ENCODE assay signal across 10 mouse cellular contexts in genomic region chr11:120722761-120723382, GRCm38 (mm10). TPM values are rescaled to one million over a fixed set of nuclear protein-coding genes. Genes with fewer than 3 reads are reported as not detected.
A peak's percentile ranks its signal among the peaks of the same experiment; 100 is the strongest.
DNase-seq lines count a peak whose midpoint lies in the region; ATAC-seq and TF ChIP-seq lines count a peak whose summit lies in the region.
"Had no signal": no experiment of that assay in that cellular context is flagged by ENCODE, and none has a peak within 500 bp of the region (broad histone marks: within the 10 kb centered on the region; RNA-seq: fewer than 3 reads in every experiment).

No protein-coding gene starts in this region.

- no peak for TF ChIP-seq CTCF in lung, postnatal 0 days (IDR thresholded peaks at IDR 0.05)

- peak; percentile 59 for DNase-seq in kidney, adult 18-20 months
- DNase-seq in lung, postnatal 0 days (ENCODE audit: low spot score), result peak; percentile 50
- no peak for DNase-seq in MN1 (ENCODE audit: low spot score)
- no peak for DNase-seq in embryo, embryonic 10 days (ENCODE audit: low spot score)
- no peak for DNase-seq in layer of hippocampus, postnatal 36 days

- peaks cover 11% of the 10 kb centered on the region; the same call in 1 of the 2 replicates for H3K36me3 ChIP-seq in kidney, embryonic 16.5 days (ENCODE audit: insufficient read depth, low read length)
- peaks cover 37% of the 10 kb centered on the region for H3K36me3 ChIP-seq in embryonic facial prominence, embryonic 13.5 days
- peaks cover 8% of the 10 kb centered on the region for H3K36me3 ChIP-seq in hindbrain, embryonic 16.5 days (ENCODE audit: control insufficient read depth, insufficient read depth, low read length)
- no peaks in the 10 kb centered on the region for H3K36me3 ChIP-seq in lung, postnatal 0 days (ENCODE audit: insufficient read depth, low read length)

- H3K27ac ChIP-seq in kidney, embryonic 16.5 days (ENCODE audit: low read length), result no peak overlapping the region
- no peak overlapping the region for H3K27ac ChIP-seq in embryonic facial prominence, embryonic 13.5 days
- no peak overlapping the region for H3K27ac ChIP-seq in hindbrain, embryonic 16.5 days (ENCODE audit: low read depth, low read length)
- H3K27ac ChIP-seq in lung, postnatal 0 days (ENCODE audit: low read length), result peak overlapping the region; percentile 39; the same call in 1 of the 2 replicates

- H3K4me2 ChIP-seq in kidney, embryonic 16.5 days (replicated peaks; ENCODE audit: low read depth, low read length), result no peak overlapping the region
- peak overlapping the region; percentile 97 for H3K4me2 ChIP-seq in embryonic facial prominence, embryonic 13.5 days
- peak overlapping the region; percentile 64 for H3K4me2 ChIP-seq in hindbrain, embryonic 16.5 days (ENCODE audit: low read length)
- peak overlapping the region; percentile 77; the same call in 1 of the 2 replicates for H3K4me2 ChIP-seq in lung, postnatal 0 days (replicated peaks; ENCODE audit: low read depth, low read length)

- H3K27me3 ChIP-seq in kidney, embryonic 16.5 days (ENCODE audit: insufficient read depth, low read length), result peaks cover 6% of the 10 kb centered on the region; the same call in 1 of the 2 replicates
- H3K27me3 ChIP-seq in embryonic facial prominence, embryonic 13.5 days, result 0 out of 2 replicates have a peak, but pooled peaks cover 3% of the 10 kb centered on the region
- no peaks in the 10 kb centered on the region for H3K27me3 ChIP-seq in hindbrain, embryonic 16.5 days (replicated peaks; ENCODE audit: control insufficient read depth, insufficient read depth, low read length)
- no peaks in the 10 kb centered on the region for H3K27me3 ChIP-seq in lung, postnatal 0 days (replicated peaks; ENCODE audit: insufficient read depth, low read length)

- no peak overlapping the region for H3K4me3 ChIP-seq in kidney, embryonic 16.5 days (ENCODE audit: low read length)
- 0 out of 2 replicates have a peak overlapping the region, but pooled peaks have one; percentile 1 for H3K4me3 ChIP-seq in embryonic facial prominence, embryonic 13.5 days
- H3K4me3 ChIP-seq in hindbrain, embryonic 16.5 days (ENCODE audit: low read length), result peak overlapping the region; percentile 64
- H3K4me3 ChIP-seq in lung, postnatal 0 days (ENCODE audit: low read depth, low read length), result no peak overlapping the region

- WGBS in kidney, embryonic 16.5 days, result 86% methylated on average over 11 of the region's 11 CpGs
- WGBS in embryonic facial prominence, embryonic 13.5 days, result 86% methylated on average over 11 of the region's 11 CpGs
- WGBS in hindbrain, embryonic 16.5 days, result 90% methylated on average over 11 of the region's 11 CpGs
- 77% methylated on average over 11 of the region's 11 CpGs for WGBS in lung, postnatal 0 days

- no peak for ATAC-seq in kidney, embryonic 16.5 days (ENCODE audit: low FRiP score, low TSS enrichment)
- ATAC-seq in embryonic facial prominence, embryonic 13.5 days (ENCODE audit: insufficient number of reproducible peaks, insufficient read depth, low FRiP score, low TSS enrichment, low read depth), result no peak
- no peak for ATAC-seq in hindbrain, embryonic 16.5 days
- no peak for ATAC-seq in lung, postnatal 0 days
- ATAC-seq: CD4-positive, CD25-positive, alpha-beta regulatory T cell, adult 4 months had no signal

- TF ChIP-seq EP300 in lung, postnatal 0 days (IDR thresholded peaks at IDR 0.05), result no peak

- H3K9ac ChIP-seq in kidney, embryonic 16.5 days (replicated peaks; ENCODE audit: low read length), result no peak overlapping the region
- no peak overlapping the region for H3K9ac ChIP-seq in embryonic facial prominence, embryonic 13.5 days
- peak overlapping the region; percentile 95; the same call in 1 of the 2 replicates for H3K9ac ChIP-seq in hindbrain, embryonic 16.5 days (ENCODE audit: low read depth, low read length)
- H3K9ac ChIP-seq in lung, postnatal 0 days (replicated peaks; ENCODE audit: low read depth), result no peak overlapping the region

- H3K4me1 ChIP-seq in kidney, embryonic 16.5 days (ENCODE audit: insufficient read depth, low read length), result peaks cover 25% of the 10 kb centered on the region
- peaks cover 30% of the 10 kb centered on the region for H3K4me1 ChIP-seq in embryonic facial prominence, embryonic 13.5 days
- peaks cover 23% of the 10 kb centered on the region for H3K4me1 ChIP-seq in hindbrain, embryonic 16.5 days (ENCODE audit: control insufficient read depth, insufficient read depth, low read depth, low read length)
- H3K4me1 ChIP-seq in lung, postnatal 0 days (ENCODE audit: insufficient read depth, low read depth, low read length), result peaks cover 21% of the 10 kb centered on the region

- no peaks in the 10 kb centered on the region for H3K9me3 ChIP-seq in kidney, embryonic 16.5 days (ENCODE audit: low read length)
- no peaks in the 10 kb centered on the region for H3K9me3 ChIP-seq in embryonic facial prominence, embryonic 13.5 days
- H3K9me3 ChIP-seq in hindbrain, embryonic 16.5 days (ENCODE audit: control insufficient read depth, low read length), result no peaks in the 10 kb centered on the region
- H3K9me3 ChIP-seq in lung, postnatal 0 days (ENCODE audit: low read length), result no peaks in the 10 kb centered on the region

RNA-seq across cellular contexts. Expression of gene Rac3, which starts 1.6 kb away (rescaled TPM):
- 32.5 and 38.7 TPM in 2 replicates for polyA plus RNA-seq in kidney, embryonic 16.5 days (2015; fragmentation: Nextera tagmentation; extraction: Ambion mirVana)
- polyA plus RNA-seq in embryonic facial prominence, embryonic 13.5 days (2015; fragmentation: Nextera tagmentation; extraction: Ambion mirVana), result 66.0 and 72.6 TPM in 2 replicates
- polyA plus RNA-seq in hindbrain, embryonic 16.5 days (2015; fragmentation: Nextera tagmentation; extraction: Ambion mirVana), result 624 and 705 TPM in 2 replicates
- 56.0 and 61.9 TPM in 2 replicates for polyA plus RNA-seq in lung, postnatal 0 days (2015; fragmentation: Nextera tagmentation; extraction: Ambion mirVana)
- 10 to 100 TPM; 36.5 to 41.0 TPM for total RNA-seq in layer of hippocampus, postnatal 36 days (2021)
- polyA plus RNA-seq: CD4-positive, CD25-positive, alpha-beta regulatory T cell, adult 4 months had no signal

RNA-seq across cellular contexts. Expression of gene Dcxr, which starts 4.2 kb away (rescaled TPM):
- 49.4 and 56.5 TPM in 2 replicates for polyA plus RNA-seq in kidney, embryonic 16.5 days (2015; fragmentation: Nextera tagmentation; extraction: Ambion mirVana)
- polyA plus RNA-seq in embryonic facial prominence, embryonic 13.5 days (2015; fragmentation: Nextera tagmentation; extraction: Ambion mirVana), result 17.9 and 18.3 TPM in 2 replicates
- polyA plus RNA-seq in hindbrain, embryonic 16.5 days (2015; fragmentation: Nextera tagmentation; extraction: Ambion mirVana), result 11.1 and 12.7 TPM in 2 replicates
- 344 and 430 TPM in 2 replicates for polyA plus RNA-seq in lung, postnatal 0 days (2015; fragmentation: Nextera tagmentation; extraction: Ambion mirVana)
- 10 to 100 TPM in 1 of 2 experiments, 1 to 10 TPM in 1; 8.1 to 10.8 TPM for total RNA-seq in layer of hippocampus, postnatal 36 days (2021)

RNA-seq across cellular contexts. Expression of gene Cbr2, which starts 9.0 kb away (rescaled TPM):
- 2.1 and 4.3 TPM in 2 replicates for polyA plus RNA-seq in kidney, embryonic 16.5 days (2015; fragmentation: Nextera tagmentation; extraction: Ambion mirVana)
- 27.1 and 32.3 TPM in 2 replicates for polyA plus RNA-seq in embryonic facial prominence, embryonic 13.5 days (2015; fragmentation: Nextera tagmentation; extraction: Ambion mirVana)
- polyA plus RNA-seq in hindbrain, embryonic 16.5 days (2015; fragmentation: Nextera tagmentation; extraction: Ambion mirVana), result 1.3 and 2.0 TPM in 2 replicates
- polyA plus RNA-seq in lung, postnatal 0 days (2015; fragmentation: Nextera tagmentation; extraction: Ambion mirVana), result 4,475 and 4,528 TPM in 2 replicates
- 1 to 10 TPM; 1.7 to 2.3 TPM for total RNA-seq in layer of hippocampus, postnatal 36 days (2021)
- total RNA-seq: monocyte, adult 5-6 weeks had no signal
- polyA plus RNA-seq: CD4-positive, CD25-positive, alpha-beta regulatory T cell, adult 4 months had no signal

RNA-seq across cellular contexts. Expression of gene Lrrc45, which starts 9.1 kb away (rescaled TPM):
- 69.2 and 71.3 TPM in 2 replicates for polyA plus RNA-seq in kidney, embryonic 16.5 days (2015; fragmentation: Nextera tagmentation; extraction: Ambion mirVana)
- 71.0 and 77.8 TPM in 2 replicates for polyA plus RNA-seq in embryonic facial prominence, embryonic 13.5 days (2015; fragmentation: Nextera tagmentation; extraction: Ambion mirVana)
- 73.4 and 77.8 TPM in 2 replicates for polyA plus RNA-seq in hindbrain, embryonic 16.5 days (2015; fragmentation: Nextera tagmentation; extraction: Ambion mirVana)
- polyA plus RNA-seq in lung, postnatal 0 days (2015; fragmentation: Nextera tagmentation; extraction: Ambion mirVana), result 37.3 and 41.4 TPM in 2 replicates
- total RNA-seq in layer of hippocampus, postnatal 36 days (2021), result 10 to 100 TPM; 56.6 to 69.3 TPM

RNA-seq across cellular contexts. Expression of gene Cenpx, which starts 9.3 kb away (rescaled TPM):
- polyA plus RNA-seq in kidney, embryonic 16.5 days (2015; fragmentation: Nextera tagmentation; extraction: Ambion mirVana), result 151 TPM in 2 replicates
- 132 and 154 TPM in 2 replicates for polyA plus RNA-seq in embryonic facial prominence, embryonic 13.5 days (2015; fragmentation: Nextera tagmentation; extraction: Ambion mirVana)
- 106 and 107 TPM in 2 replicates for polyA plus RNA-seq in hindbrain, embryonic 16.5 days (2015; fragmentation: Nextera tagmentation; extraction: Ambion mirVana)
- 102 and 112 TPM in 2 replicates for polyA plus RNA-seq in lung, postnatal 0 days (2015; fragmentation: Nextera tagmentation; extraction: Ambion mirVana)
- 10 to 100 TPM; 15.5 to 15.7 TPM for total RNA-seq in layer of hippocampus, postnatal 36 days (2021)

Comparison
In these comparisons a context has a peak if more than half of its experiments do, and no peak if none do; other contexts are left out.
1. DNase-seq: peak in kidney, adult 18-20 months (single experiment) and lung, postnatal 0 days (single experiment); none in MN1 (single experiment), embryo, embryonic 10 days (single experiment) and layer of hippocampus, postnatal 36 days (0 of 2).
2. H3K4me3 ChIP-seq: peak in embryonic facial prominence, embryonic 13.5 days (single experiment) and hindbrain, embryonic 16.5 days (single experiment); none in kidney, embryonic 16.5 days (single experiment) and lung, postnatal 0 days (single experiment).
3. RNA of gene Cbr2, which starts 9.0 kb away (polyA plus RNA-seq): 4,475 to 4,528 TPM in lung, postnatal 0 days; 27.1 to 32.3 TPM in embryonic facial prominence, embryonic 13.5 days, 2.1 to 4.3 TPM in kidney, embryonic 16.5 days and 1.3 to 2.0 TPM in hindbrain, embryonic 16.5 days; every median in the first group is over 100 times any median in the second.